Mouse (Mus musculus): ENCODE measurements around the gene Polk. TPM values are rescaled to one million over a fixed set of nuclear protein-coding genes. Genes with fewer than 3 reads are reported as not detected.

The Polk gene
- 10.2 and 11.3 TPM in 2 replicates for polyA plus RNA-seq (2014; fragmentation: Nextera tagmentation; extraction: Ambion mirVana)

GRCm38 (mm10) chr13:96542081-96542889, at the start of gene Polk, which contains the start of gene Col4a3bp:
Gene Polk, minus strand, starts transcription at chr13:96542579.
Gene Col4a3bp, plus strand, starts transcription at chr13:96542618.
- no peak for TF ChIP-seq CTCF (IDR thresholded peaks at IDR 0.05; ENCODE audit: low read depth)
- H3K4me2 ChIP-seq: peak within 1 kb of the TSS; percentile 88
- DNase-seq: peak; percentile 98
- H3K9ac ChIP-seq: peak within 1 kb of the TSS; percentile 91
- peak within 1 kb of the TSS; percentile 93 for H3K4me3 ChIP-seq (ENCODE audit: low read depth, low read length)
- H3K4me1 ChIP-seq (ENCODE audit: insufficient read depth): no peaks in the 10 kb centered on the region
- peak within 1 kb of the TSS; percentile 89 for H3K27ac ChIP-seq (ENCODE audit: low read depth)
- under 1% methylated on average over 47 of the region's 50 CpGs for WGBS
- ATAC-seq (ENCODE audit: insufficient read depth): peak; percentile 98
- H3K36me3 ChIP-seq (ENCODE audit: insufficient read depth): no peaks in the 10 kb centered on the region
- H3K27me3 ChIP-seq (ENCODE audit: insufficient read depth, low read length): no peaks in the 10 kb centered on the region
- H3K9me3 ChIP-seq (ENCODE audit: low read depth, low read length): no peaks in the 10 kb centered on the region

DNA sequence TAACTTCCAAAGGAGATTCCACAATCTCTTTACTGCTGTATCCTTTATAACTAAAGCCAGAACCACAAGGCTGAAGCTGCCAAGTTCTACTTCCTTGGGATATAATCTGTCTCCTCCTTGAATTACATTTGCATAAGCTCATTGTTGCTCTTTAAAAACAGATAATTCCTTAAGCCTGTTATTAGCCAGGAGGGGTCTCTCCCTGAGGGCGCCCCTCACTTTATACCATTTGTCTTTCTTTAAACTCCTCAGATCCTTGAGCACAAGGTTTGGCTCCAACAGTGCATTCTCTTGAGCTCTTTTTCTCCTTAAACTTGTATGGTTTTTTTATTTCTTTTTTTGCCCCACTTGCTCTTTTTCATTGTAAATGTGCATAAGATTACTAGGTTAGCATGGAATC, 46.3 kb upstream of the Polk start:
- Histone ChIP-seq H3K36me3 (ENCODE audit: insufficient read depth) (no peaks in the 10 kb centered on the region), H3K9me3 (ENCODE audit: low read depth, low read length) (no peaks in the 10 kb centered on the region), H3K4me3 (ENCODE audit: low read depth, low read length) (no peak overlapping the region), H3K9ac (no peak overlapping the region), H3K4me2 (no peak overlapping the region), H3K27me3 (ENCODE audit: insufficient read depth, low read length) (no peaks in the 10 kb centered on the region), H3K27ac (ENCODE audit: low read depth) (no peak overlapping the region), H3K4me1 (ENCODE audit: insufficient read depth) (no peaks in the 10 kb centered on the region)
- ATAC-seq (ENCODE audit: insufficient read depth) (no peak), DNase-seq (no peak)
- WGBS: 81% methylated on average over 1 of the region's 1 CpGs
- TF ChIP-seq CTCF (IDR thresholded peaks at IDR 0.05; ENCODE audit: low read depth): no peak

DNA sequence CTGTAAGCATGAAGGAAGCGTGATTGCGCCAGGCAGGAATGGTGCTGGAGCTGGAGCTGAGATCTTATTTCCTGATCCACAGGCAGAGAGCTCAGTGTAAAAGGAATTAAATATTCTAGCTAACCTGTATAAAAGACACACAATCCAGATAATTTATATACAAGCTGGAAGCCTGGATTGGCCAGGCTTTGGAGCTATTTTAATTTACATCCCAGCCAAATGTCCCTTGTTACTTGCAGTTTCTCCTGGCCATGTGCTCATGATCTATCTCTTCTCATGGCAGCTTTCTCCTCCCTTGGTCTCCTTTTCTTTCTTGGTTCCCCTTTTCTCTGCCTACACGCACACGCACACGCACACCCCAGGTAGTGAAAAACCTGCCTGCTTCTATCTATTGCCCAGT, 44.2 kb upstream of the Polk start:
- no peak for TF ChIP-seq CTCF (IDR thresholded peaks at IDR 0.05; ENCODE audit: low read depth)
- Histone ChIP-seq H3K27ac (ENCODE audit: low read depth) (no peak overlapping the region), H3K4me3 (ENCODE audit: low read depth, low read length) (no peak overlapping the region), H3K36me3 (ENCODE audit: insufficient read depth) (no peaks in the 10 kb centered on the region), H3K9me3 (ENCODE audit: low read depth, low read length) (no peaks in the 10 kb centered on the region), H3K4me1 (ENCODE audit: insufficient read depth) (no peaks in the 10 kb centered on the region), H3K9ac (no peak overlapping the region), H3K27me3 (ENCODE audit: insufficient read depth, low read length) (no peaks in the 10 kb centered on the region), H3K4me2 (no peak overlapping the region)
- DNase-seq (no peak), ATAC-seq (ENCODE audit: insufficient read depth) (no peak)
- WGBS: 91% methylated on average over 5 of the region's 5 CpGs

GRCm38 (mm10) chr13:96584201-96584600, 41.8 kb upstream of the Polk start:
- Histone ChIP-seq H3K4me3 (ENCODE audit: low read depth, low read length) (no peak overlapping the region), H3K9ac (no peak overlapping the region), H3K36me3 (ENCODE audit: insufficient read depth) (no peaks in the 10 kb centered on the region), H3K4me1 (ENCODE audit: insufficient read depth) (no peaks in the 10 kb centered on the region), H3K27ac (ENCODE audit: low read depth) (no peak overlapping the region), H3K4me2 (no peak overlapping the region), H3K27me3 (ENCODE audit: insufficient read depth, low read length) (no peaks in the 10 kb centered on the region), H3K9me3 (ENCODE audit: low read depth, low read length) (no peaks in the 10 kb centered on the region)
- ATAC-seq (ENCODE audit: insufficient read depth) (no peak), DNase-seq (no peak)
- 91% methylated on average over 2 of the region's 2 CpGs for WGBS
- no peak for TF ChIP-seq CTCF (IDR thresholded peaks at IDR 0.05; ENCODE audit: low read depth)

GRCm38 (mm10) chr13:96579979-96580378, 37.6 kb upstream of the Polk start:
- DNase-seq: no peak

GRCm38 (mm10) chr13:96579104-96579503, 36.7 kb upstream of the Polk start:
- no peaks in the 10 kb centered on the region for H3K27me3 ChIP-seq (ENCODE audit: insufficient read depth, low read length)
- WGBS: 68% methylated on average over 2 of the region's 2 CpGs
- ATAC-seq (ENCODE audit: insufficient read depth) (no peak), DNase-seq (no peak)
- H3K27ac ChIP-seq (ENCODE audit: low read depth): no peak overlapping the region
- H3K4me3 ChIP-seq (ENCODE audit: low read depth, low read length): no peak overlapping the region
- no peaks in the 10 kb centered on the region for H3K9me3 ChIP-seq (ENCODE audit: low read depth, low read length)
- no peaks in the 10 kb centered on the region for H3K36me3 ChIP-seq (ENCODE audit: insufficient read depth)
- TF ChIP-seq CTCF (IDR thresholded peaks at IDR 0.05; ENCODE audit: low read depth): no peak
- H3K4me2 ChIP-seq: no peak overlapping the region
- no peaks in the 10 kb centered on the region for H3K4me1 ChIP-seq (ENCODE audit: insufficient read depth)
- no peak overlapping the region for H3K9ac ChIP-seq

More at GRCm38 (mm10) chr13:96579979-96580378, 37.6 kb upstream of the Polk start:
- H3K4me3 ChIP-seq (ENCODE audit: low read depth, low read length): no peak overlapping the region
- 81% methylated on average over 1 of the region's 1 CpGs for WGBS
- H3K27me3 ChIP-seq (ENCODE audit: insufficient read depth, low read length): no peaks in the 10 kb centered on the region
- no peak for TF ChIP-seq CTCF (IDR thresholded peaks at IDR 0.05; ENCODE audit: low read depth)
- H3K9me3 ChIP-seq (ENCODE audit: low read depth, low read length): no peaks in the 10 kb centered on the region
- H3K4me2 ChIP-seq: no peak overlapping the region
- H3K27ac ChIP-seq (ENCODE audit: low read depth): no peak overlapping the region
- ATAC-seq (ENCODE audit: insufficient read depth): no peak
- H3K36me3 ChIP-seq (ENCODE audit: insufficient read depth): no peaks in the 10 kb centered on the region
- no peak overlapping the region for H3K9ac ChIP-seq
- no peaks in the 10 kb centered on the region for H3K4me1 ChIP-seq (ENCODE audit: insufficient read depth)

- H3K4me1 ChIP-seq (ENCODE audit: insufficient read depth): no peaks in the 10 kb centered on the region
- peak; percentile 24 for DNase-seq
- WGBS: 73% methylated on average over 2 of the region's 2 CpGs
These were observed 31.8 kb upstream of the Polk start for GRCm38 (mm10) chr13:96574170-96574569.

More at GRCm38 (mm10) chr13:96574170-96574569, 31.8 kb upstream of the Polk start:
- ATAC-seq (ENCODE audit: insufficient read depth): no peak
- no peaks in the 10 kb centered on the region for H3K27me3 ChIP-seq (ENCODE audit: insufficient read depth, low read length)
- no peak overlapping the region for H3K4me2 ChIP-seq
- no peak overlapping the region for H3K9ac ChIP-seq
- no peak for TF ChIP-seq CTCF (IDR thresholded peaks at IDR 0.05; ENCODE audit: low read depth)
- no peaks in the 10 kb centered on the region for H3K9me3 ChIP-seq (ENCODE audit: low read depth, low read length)
- H3K27ac ChIP-seq (ENCODE audit: low read depth): no peak overlapping the region
- no peaks in the 10 kb centered on the region for H3K36me3 ChIP-seq (ENCODE audit: insufficient read depth)
- H3K4me3 ChIP-seq (ENCODE audit: low read depth, low read length): no peak overlapping the region
